Mouse (Mus musculus): ENCODE data around the gene Myrf. TPM values are rescaled to one million over a fixed set of nuclear protein-coding genes. Genes with fewer than 3 reads are reported as not detected.

Myrf gene
- polyA plus RNA-seq, 1 experiment = 65.5 TPM

- 60% methylated on average over 6 of the region's 6 CpGs for WGBS
- H3K4me3 ChIP-seq (ENCODE audit: low read depth, low read length) = no peak overlapping the region
- TF ChIP-seq CTCF (IDR thresholded peaks at IDR 0.05; ENCODE audit: extremely low read depth, insufficient read length, insufficient replicate concordance, low read depth, low read length) = no peak
- TF ChIP-seq POLR2A (IDR thresholded peaks at IDR 0.05; ENCODE audit: low read depth, low read length) = no peak
- peaks cover 11% of the 10 kb centered on the region for H3K36me3 ChIP-seq (ENCODE audit: control insufficient read depth, insufficient read depth, low read length)
- H3K4me1 ChIP-seq (ENCODE audit: control insufficient read depth, insufficient read depth, insufficient read length, low read length) = peaks cover 15% of the 10 kb centered on the region; the same call in 1 of the 2 replicates
- H3K27ac ChIP-seq (ENCODE audit: insufficient read depth, low read depth, low read length) = peak overlapping the region; percentile 29; the same call in 1 of the 2 replicates
- H3K27me3 ChIP-seq (ENCODE audit: control insufficient read depth, insufficient read depth, low read length) = no peaks in the 10 kb centered on the region
Measured at GRCm38 (mm10) chr19:10189022-10189421, 51.5 kb downstream of the Myrf start.

GRCm38 (mm10) chr19:10188281-10188811, 52.2 kb downstream of the Myrf start:
- H3K27ac ChIP-seq (ENCODE audit: insufficient read depth, low read depth, low read length) = peak overlapping the region; percentile 47
- no peaks in the 10 kb centered on the region for H3K27me3 ChIP-seq (ENCODE audit: control insufficient read depth, insufficient read depth, low read length)
- no peak overlapping the region for H3K4me3 ChIP-seq (ENCODE audit: low read depth, low read length)
- peaks cover 8% of the 10 kb centered on the region for H3K36me3 ChIP-seq (ENCODE audit: control insufficient read depth, insufficient read depth, low read length)
- TF ChIP-seq POLR2A (IDR thresholded peaks at IDR 0.05; ENCODE audit: low read depth, low read length) = no peak
- no peak for TF ChIP-seq CTCF (IDR thresholded peaks at IDR 0.05; ENCODE audit: extremely low read depth, insufficient read length, insufficient replicate concordance, low read depth, low read length)
- peaks cover 18% of the 10 kb centered on the region; the same call in 1 of the 2 replicates for H3K4me1 ChIP-seq (ENCODE audit: control insufficient read depth, insufficient read depth, insufficient read length, low read length)
- 22% methylated on average over 10 of the region's 10 CpGs for WGBS

- peaks cover 21% of the 10 kb centered on the region; the same call in 1 of the 2 replicates for H3K4me1 ChIP-seq (ENCODE audit: control insufficient read depth, insufficient read depth, insufficient read length, low read length)
- no peak overlapping the region for H3K27ac ChIP-seq (ENCODE audit: insufficient read depth, low read depth, low read length)
- H3K36me3 ChIP-seq (ENCODE audit: control insufficient read depth, insufficient read depth, low read length) = peaks cover 7% of the 10 kb centered on the region
- WGBS = 93% methylated on average over 8 of the region's 8 CpGs
- H3K27me3 ChIP-seq (ENCODE audit: control insufficient read depth, insufficient read depth, low read length) = no peaks in the 10 kb centered on the region
- no peak overlapping the region for H3K4me3 ChIP-seq (ENCODE audit: low read depth, low read length)
- no peak for TF ChIP-seq POLR2A (IDR thresholded peaks at IDR 0.05; ENCODE audit: low read depth, low read length)
- TF ChIP-seq CTCF (IDR thresholded peaks at IDR 0.05; ENCODE audit: extremely low read depth, insufficient read length, insufficient replicate concordance, low read depth, low read length) = no peak
Measured at GRCm38 (mm10) chr19:10186569-10186968, 54.0 kb downstream of the Myrf start.

- Histone ChIP-seq H3K4me3 (ENCODE audit: low read depth, low read length) (no peak overlapping the region), H3K36me3 (ENCODE audit: control insufficient read depth, insufficient read depth, low read length) (peaks cover 7% of the 10 kb centered on the region), H3K27me3 (ENCODE audit: control insufficient read depth, insufficient read depth, low read length) (no peaks in the 10 kb centered on the region), H3K27ac (ENCODE audit: insufficient read depth, low read depth, low read length) (no peak overlapping the region), H3K4me1 (ENCODE audit: control insufficient read depth, insufficient read depth, insufficient read length, low read length) (peaks cover 21% of the 10 kb centered on the region; the same call in 1 of the 2 replicates)
- TF ChIP-seq CTCF (IDR thresholded peaks at IDR 0.05; ENCODE audit: extremely low read depth, insufficient read length, insufficient replicate concordance, low read depth, low read length) (no peak), POLR2A (IDR thresholded peaks at IDR 0.05; ENCODE audit: low read depth, low read length) (no peak)
- 85% methylated on average over 3 of the region's 3 CpGs for WGBS
Measured at GRCm38 (mm10) chr19:10185876-10186275, 54.7 kb downstream of the Myrf start.

GRCm38 (mm10) chr19:10184096-10184495, 56.5 kb downstream of the Myrf start:
- WGBS = 12% methylated on average over 12 of the region's 12 CpGs
- Histone ChIP-seq H3K36me3 (ENCODE audit: control insufficient read depth, insufficient read depth, low read length) (peaks cover under 1% of the 10 kb centered on the region; the same call in 1 of the 2 replicates), H3K27ac (ENCODE audit: insufficient read depth, low read depth, low read length) (peak overlapping the region; percentile 48; the same call in 1 of the 2 replicates), H3K27me3 (ENCODE audit: control insufficient read depth, insufficient read depth, low read length) (no peaks in the 10 kb centered on the region), H3K4me3 (ENCODE audit: low read depth, low read length) (peak overlapping the region; percentile 92), H3K4me1 (ENCODE audit: control insufficient read depth, insufficient read depth, insufficient read length, low read length) (peaks cover 18% of the 10 kb centered on the region; the same call in 1 of the 2 replicates)
- no peak for TF ChIP-seq CTCF (IDR thresholded peaks at IDR 0.05; ENCODE audit: extremely low read depth, insufficient read length, insufficient replicate concordance, low read depth, low read length)

- Histone ChIP-seq H3K4me3 (ENCODE audit: low read depth, low read length) (peak overlapping the region; percentile 92), H3K27me3 (ENCODE audit: control insufficient read depth, insufficient read depth, low read length) (no peaks in the 10 kb centered on the region), H3K27ac (ENCODE audit: insufficient read depth, low read depth, low read length) (peak overlapping the region; percentile 48), H3K4me1 (ENCODE audit: control insufficient read depth, insufficient read depth, insufficient read length, low read length) (peaks cover 12% of the 10 kb centered on the region; the same call in 1 of the 2 replicates), H3K36me3 (ENCODE audit: control insufficient read depth, insufficient read depth, low read length) (no peaks in the 10 kb centered on the region)
- TF ChIP-seq CTCF (IDR thresholded peaks at IDR 0.05; ENCODE audit: extremely low read depth, insufficient read length, insufficient replicate concordance, low read depth, low read length) (no peak), POLR2A (IDR thresholded peaks at IDR 0.05; ENCODE audit: low read depth, low read length) (0 out of 2 replicates have a peak, but pooled peaks have one; percentile 19)
- WGBS = 1% methylated on average over 35 of the region's 35 CpGs
Measured at GRCm38 (mm10) chr19:10183299-10183983, 57.1 kb downstream of the Myrf start.

GRCm38 (mm10) chr19:10182670-10183298, 57.8 kb downstream of the Myrf start, which contains the start of gene Fads1:
TSS of gene Fads1 (plus strand) at chr19:10182888.
- Histone ChIP-seq H3K36me3 (ENCODE audit: control insufficient read depth, insufficient read depth, low read length) (no peaks in the 10 kb centered on the region), H3K27me3 (ENCODE audit: control insufficient read depth, insufficient read depth, low read length) (no peaks in the 10 kb centered on the region), H3K27ac (ENCODE audit: insufficient read depth, low read depth, low read length) (peak within 1 kb of the TSS; percentile 48), H3K4me3 (ENCODE audit: low read depth, low read length) (peak within 1 kb of the TSS; percentile 92), H3K4me1 (ENCODE audit: control insufficient read depth, insufficient read depth, insufficient read length, low read length) (peaks cover 6% of the 10 kb centered on the region; the same call in 1 of the 2 replicates)
- WGBS = under 1% methylated on average over 70 of the region's 70 CpGs
- TF ChIP-seq POLR2A (IDR thresholded peaks at IDR 0.05; ENCODE audit: low read depth, low read length) (no peak), CTCF (IDR thresholded peaks at IDR 0.05; ENCODE audit: extremely low read depth, insufficient read length, insufficient replicate concordance, low read depth, low read length) (peak; percentile 56; the same call in 1 of the 2 replicates)

Data from small intestine, adult 2 months (tissue).